Mouse (Mus musculus) G1E (cell line): Measurements from ENCODE around the gene Slc35e1.

ENCODE experiments used
- CTCF ChIP-seq: IDR thresholded peaks from 2 replicates; pipeline ENCODE4 v1.5.1; 2012; ENCODE audit warnings: low read depth, low read length, inconsistent platforms, mixed read lengths
- GATA1 ChIP-seq: IDR thresholded peaks from 2 replicates; pipeline ENCODE4 v1.6.1; 2012; ENCODE audit warnings: borderline replicate concordance, low read length, inconsistent platforms, mixed read lengths
- TAL1 ChIP-seq: conservative IDR thresholded peaks from 2 replicates; pipeline ENCODE4 v1.6.1; 2012; ENCODE audit warnings: low read depth, low read length, inconsistent platforms, mixed read lengths

GRCm38 (mm10) chr8:72458457-72458856 is 34.0 kb downstream of the Slc35e1 start:
- no peak for TF ChIP-seq CTCF
- no peak for TF ChIP-seq TAL1
- no peak for TF ChIP-seq GATA1
